Mouse (Mus musculus) limb, embryonic 11.5 days (tissue): Measurements from ENCODE around the gene 2010300C02Rik. TPM values are rescaled to one million over a fixed set of nuclear protein-coding genes. Genes with fewer than 3 reads are reported as not detected.

ENCODE experiments used
- ATAC-seq: fragments of 200-750 bp; cut with Nextera tagmentation; 2 replicates; pipeline ENCODE4 v1.8.0; 2017; ENCODE audit warnings: low read depth; ENCODE audit not compliant: insufficient number of reproducible peaks, low FRiP score, low TSS enrichment
- DNase-seq: peaks from one replicate; pipeline ENCODE4 v3.0.0-alpha.2; 2015; ENCODE audit warnings: low spot score
- H3K27ac ChIP-seq: fragments of 300-500 bp; sonication (generic); replicated peaks from 2 replicates; pipeline ENCODE4 v1.5.1; 2014; ENCODE audit warnings: low read depth, mild to moderate bottlenecking, low read length
- H3K27me3 ChIP-seq: fragments of 300-500 bp; sonication (generic); 2 replicates; pipeline ENCODE4 v1.6.1; 2014; ENCODE audit warnings: mild to moderate bottlenecking, low read length, mixed read lengths; ENCODE audit not compliant: control insufficient read depth, insufficient read depth
- H3K36me3 ChIP-seq: fragments of 300-500 bp; sonication (generic); 2 replicates; pipeline ENCODE4 v1.6.1; 2014; ENCODE audit warnings: mild to moderate bottlenecking, low read length, moderate library complexity, mixed read lengths; ENCODE audit not compliant: control insufficient read depth, insufficient read depth
- H3K4me1 ChIP-seq: fragments of 300-500 bp; sonication (generic); 2 replicates; pipeline ENCODE4 v1.6.1; 2014; ENCODE audit warnings: low read length, mixed read lengths; ENCODE audit not compliant: control insufficient read depth, insufficient read depth
- H3K4me2 ChIP-seq: fragments of 300-500 bp; sonication (generic); 2 replicates; pipeline ENCODE4 v1.6.1; 2014; ENCODE audit warnings: low read depth, mild to moderate bottlenecking, moderate library complexity; ENCODE audit not compliant: severe bottlenecking
- H3K4me3 ChIP-seq: fragments of 300-500 bp; sonication (generic); 2 replicates; pipeline ENCODE4 v1.5.1; 2014; ENCODE audit warnings: low read depth, low read length
- H3K9ac ChIP-seq: fragments of 300-500 bp; sonication (generic); 2 replicates; pipeline ENCODE4 v1.6.1; 2014; ENCODE audit warnings: mild to moderate bottlenecking, low read length
- H3K9me3 ChIP-seq: fragments of 300-500 bp; sonication (generic); 2 replicates; pipeline ENCODE4 v1.6.1; 2016; ENCODE audit warnings: low read length; ENCODE audit not compliant: control insufficient read depth
- WGBS: fragments of 180-500 bp; shearing (Covaris S2); extraction: QIAGEN DNeasy Blood & Tissue Kit; methylation state at CpG from one replicate; pipeline ENCODE4 v1.1.7; 2014; 5-methylcytosine and 5-hydroxymethylcytosine counted together
- polyA plus RNA-seq: library from polyadenylated mRNA; unstranded; fragments of >200 nt; fragmentation: Nextera tagmentation; extraction: Ambion mirVana; gene quantifications from 2 replicates; pipeline ENCODE4 v1.2.1, GENCODE M21; 2014

2010300C02Rik gene
- polyA plus RNA-seq, 1 experiment from 2014 or later, result 0.89 TPM

GRCm38 (mm10) chr1:37698852-37699439 is 20.9 kb downstream of the 2010300C02Rik start:
- no peak for ATAC-seq
- Histone ChIP-seq H3K4me2 (no peak overlapping the region), H3K36me3 (no peaks in the 10 kb centered on the region), H3K4me3 (no peak overlapping the region), H3K27ac (no peak overlapping the region; the same call in 1 of the 2 replicates), H3K27me3 (no peaks in the 10 kb centered on the region), H3K4me1 (peaks cover 8% of the 10 kb centered on the region), H3K9ac (no peak overlapping the region), H3K9me3 (no peaks in the 10 kb centered on the region)
- DNase-seq, result no peak
- 68% methylated on average over 5 of the region's 5 CpGs for WGBS

GRCm38 (mm10) chr1:37698186-37698839 is 21.6 kb downstream of the 2010300C02Rik start:
- no peak overlapping the region; the same call in 1 of the 2 replicates for H3K27ac ChIP-seq
- 69% methylated on average over 8 of the region's 8 CpGs for WGBS
- DNase-seq (peak; percentile 59), ATAC-seq (peak; percentile 65; the same call in 1 of the 2 replicates)
- no peaks in the 10 kb centered on the region for H3K9me3 ChIP-seq
- no peaks in the 10 kb centered on the region for H3K27me3 ChIP-seq
- no peak overlapping the region for H3K4me3 ChIP-seq
- H3K9ac ChIP-seq, result no peak overlapping the region
- H3K4me2 ChIP-seq, result no peak overlapping the region
- peaks cover 8% of the 10 kb centered on the region for H3K4me1 ChIP-seq
- no peaks in the 10 kb centered on the region for H3K36me3 ChIP-seq

GRCm38 (mm10) chr1:37696918-37697317 is 23.0 kb downstream of the 2010300C02Rik start:
- 94% methylated on average over 3 of the region's 3 CpGs for WGBS

GRCm38 (mm10) chr1:37695732-37696131 is 24.2 kb downstream of the 2010300C02Rik start:
- H3K36me3 ChIP-seq, result no peaks in the 10 kb centered on the region
- peaks cover 8% of the 10 kb centered on the region for H3K4me1 ChIP-seq
- H3K4me2 ChIP-seq, result no peak overlapping the region
- H3K9me3 ChIP-seq, result no peaks in the 10 kb centered on the region
- H3K9ac ChIP-seq, result no peak overlapping the region
- WGBS, result 74% methylated on average over 9 of the region's 9 CpGs
- no peak for ATAC-seq
- no peak overlapping the region for H3K27ac ChIP-seq
- H3K4me3 ChIP-seq, result no peak overlapping the region
- no peaks in the 10 kb centered on the region for H3K27me3 ChIP-seq
- no peak for DNase-seq

More at GRCm38 (mm10) chr1:37696918-37697317, 23.0 kb downstream of the 2010300C02Rik start:
- no peak for DNase-seq
- H3K36me3 ChIP-seq, result no peaks in the 10 kb centered on the region
- H3K27me3 ChIP-seq, result no peaks in the 10 kb centered on the region
- no peaks in the 10 kb centered on the region for H3K9me3 ChIP-seq
- no peak for ATAC-seq
- no peak overlapping the region for H3K4me3 ChIP-seq
- H3K9ac ChIP-seq, result no peak overlapping the region
- peaks cover 8% of the 10 kb centered on the region for H3K4me1 ChIP-seq
- H3K27ac ChIP-seq, result no peak overlapping the region
- H3K4me2 ChIP-seq, result no peak overlapping the region

- Histone ChIP-seq H3K9ac (no peak overlapping the region), H3K9me3 (no peaks in the 10 kb centered on the region), H3K4me3 (no peak overlapping the region), H3K4me1 (peaks cover 8% of the 10 kb centered on the region), H3K4me2 (no peak overlapping the region), H3K27me3 (no peaks in the 10 kb centered on the region), H3K36me3 (no peaks in the 10 kb centered on the region), H3K27ac (no peak overlapping the region)
- WGBS, result 27% methylated on average over 8 of the region's 8 CpGs
- DNase-seq (no peak), ATAC-seq (no peak)
Observed at GRCm38 (mm10) chr1:37694417-37694816, 25.5 kb downstream of the 2010300C02Rik start.

GRCm38 (mm10) chr1:37691179-37691578 is 28.7 kb downstream of the 2010300C02Rik start:
- Histone ChIP-seq H3K4me2 (no peak overlapping the region), H3K36me3 (no peaks in the 10 kb centered on the region), H3K4me1 (peaks cover 4% of the 10 kb centered on the region; the same call in 1 of the 2 replicates), H3K9ac (no peak overlapping the region), H3K27ac (no peak overlapping the region), H3K27me3 (no peaks in the 10 kb centered on the region), H3K4me3 (no peak overlapping the region), H3K9me3 (no peaks in the 10 kb centered on the region)
- DNase-seq (no peak), ATAC-seq (no peak)
- WGBS, result 46% methylated on average over 8 of the region's 8 CpGs

GRCm38 (mm10) chr1:37690665-37691064 is 29.2 kb downstream of the 2010300C02Rik start:
- H3K9ac ChIP-seq, result no peak overlapping the region
- 81% methylated on average over 5 of the region's 5 CpGs for WGBS
- no peak overlapping the region for H3K27ac ChIP-seq
- H3K9me3 ChIP-seq, result no peaks in the 10 kb centered on the region
- no peak overlapping the region for H3K4me3 ChIP-seq
- peaks cover 4% of the 10 kb centered on the region; the same call in 1 of the 2 replicates for H3K4me1 ChIP-seq
- no peak for DNase-seq
- H3K27me3 ChIP-seq, result no peaks in the 10 kb centered on the region
- no peak for ATAC-seq
- H3K4me2 ChIP-seq, result no peak overlapping the region
- no peaks in the 10 kb centered on the region for H3K36me3 ChIP-seq

- H3K27ac ChIP-seq, result no peak overlapping the region
- no peaks in the 10 kb centered on the region for H3K36me3 ChIP-seq
- no peak overlapping the region for H3K4me3 ChIP-seq
- no peaks in the 10 kb centered on the region for H3K9me3 ChIP-seq
- ATAC-seq (no peak), DNase-seq (no peak)
- no peaks in the 10 kb centered on the region for H3K27me3 ChIP-seq
- peaks cover 4% of the 10 kb centered on the region; the same call in 1 of the 2 replicates for H3K4me1 ChIP-seq
- no peak overlapping the region for H3K9ac ChIP-seq
- WGBS, result 85% methylated on average over 6 of the region's 6 CpGs
- H3K4me2 ChIP-seq, result no peak overlapping the region
Observed at GRCm38 (mm10) chr1:37689730-37690129, 30.2 kb downstream of the 2010300C02Rik start.
